Mouse (Mus musculus): Measurements from ENCODE around the gene Gm10778. TPM values are rescaled to one million over a fixed set of nuclear protein-coding genes. Genes with fewer than 3 reads are reported as not detected.
"Not testable (repeated sequence)": the region's sequence is repeated elsewhere in the genome, so short reads cannot be mapped to it uniquely, and the experiment has no call there.

Gene Gm10778
- total RNA-seq, 2 experiments from 2014 or later, result 1.7 to 2.2 TPM

GRCm38 (mm10) chr10:81627836-81628220 lies 21.0 kb upstream of the Gm10778 start:
- DNase-seq, result peak; percentile 55

GRCm38 (mm10) chr10:81628390-81628789 lies 20.5 kb upstream of the Gm10778 start, which contains the start of gene Ankrd24:
Ankrd24 (plus strand) TSS chr10:81628540.
- no peak for DNase-seq

- DNase-seq, result peak; percentile 81
Measured at GRCm38 (mm10) chr10:81633253-81634099, 15.4 kb upstream of the Gm10778 start.

- no peak for DNase-seq
Measured at GRCm38 (mm10) chr10:81636338-81636737, 12.5 kb upstream of the Gm10778 start.

- DNase-seq, result no peak
Measured at GRCm38 (mm10) chr10:81638101-81638500, 10.8 kb upstream of the Gm10778 start.

DNA sequence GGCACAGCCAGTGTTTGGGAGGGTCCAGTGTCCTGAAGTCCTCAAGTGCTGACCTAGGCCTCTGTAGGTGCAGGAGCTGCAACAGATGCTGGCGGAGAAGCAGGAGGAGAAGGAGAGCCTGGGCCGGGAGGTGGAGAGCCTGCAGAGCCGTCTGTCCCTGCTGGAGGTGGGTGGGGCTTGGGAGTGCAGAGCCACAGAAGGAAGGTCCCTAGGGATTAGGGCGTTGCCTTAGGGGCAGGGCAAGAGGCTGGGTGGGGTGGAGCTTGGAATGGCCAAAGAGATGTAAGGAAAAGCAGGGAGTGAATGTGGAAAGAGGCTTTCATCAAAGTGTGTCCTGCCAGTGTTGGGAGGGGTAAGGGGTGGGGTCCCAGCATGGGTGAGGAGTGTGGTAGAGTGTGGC lies 8.0 kb upstream of the Gm10778 start:
- not testable (repeated sequence) for DNase-seq

GRCm38 (mm10) chr10:81641566-81641965 lies 7.3 kb upstream of the Gm10778 start:
- no peak for DNase-seq

- no peak for DNase-seq
Measured at GRCm38 (mm10) chr10:81641978-81642647, 6.7 kb upstream of the Gm10778 start.

DNA sequence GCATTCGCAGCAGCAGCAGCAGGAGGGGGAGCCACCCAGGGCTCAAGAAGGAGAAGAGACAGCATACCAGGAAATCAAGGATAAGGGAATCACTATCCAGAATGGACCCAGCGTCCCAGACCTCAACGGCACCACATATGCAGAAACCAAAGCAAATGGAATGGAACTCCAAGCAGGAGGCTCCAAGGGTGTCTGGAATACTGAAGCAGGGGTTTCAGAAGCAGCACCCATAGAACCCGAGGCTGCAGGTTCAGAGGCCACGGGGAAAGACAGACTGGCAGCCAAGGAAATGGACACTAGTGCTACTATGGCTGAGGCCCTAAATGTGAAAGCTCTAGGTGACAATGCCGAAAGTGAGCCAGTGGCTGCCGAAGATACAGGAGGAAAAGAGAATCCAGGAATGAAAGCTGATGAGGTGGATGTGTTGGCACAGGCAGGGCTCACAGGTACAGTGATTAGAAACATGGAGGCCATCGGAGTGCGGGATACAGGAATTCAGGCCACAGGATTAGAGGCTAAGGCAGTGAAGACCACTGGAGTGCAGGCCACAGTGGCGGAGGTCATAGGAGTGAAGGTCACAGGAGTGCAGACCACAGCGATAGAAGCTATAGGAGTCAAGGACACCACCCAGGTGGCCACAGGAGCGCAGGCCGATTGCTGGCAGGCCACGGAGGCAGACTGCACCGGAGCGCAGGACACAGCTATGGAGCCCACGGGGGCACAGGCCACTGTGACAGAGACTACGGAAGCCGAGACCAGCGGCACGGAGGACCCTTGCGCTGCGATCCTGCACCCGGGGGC lies 6.0 kb upstream of the Gm10778 start:
- DNase-seq, result no peak

DNA sequence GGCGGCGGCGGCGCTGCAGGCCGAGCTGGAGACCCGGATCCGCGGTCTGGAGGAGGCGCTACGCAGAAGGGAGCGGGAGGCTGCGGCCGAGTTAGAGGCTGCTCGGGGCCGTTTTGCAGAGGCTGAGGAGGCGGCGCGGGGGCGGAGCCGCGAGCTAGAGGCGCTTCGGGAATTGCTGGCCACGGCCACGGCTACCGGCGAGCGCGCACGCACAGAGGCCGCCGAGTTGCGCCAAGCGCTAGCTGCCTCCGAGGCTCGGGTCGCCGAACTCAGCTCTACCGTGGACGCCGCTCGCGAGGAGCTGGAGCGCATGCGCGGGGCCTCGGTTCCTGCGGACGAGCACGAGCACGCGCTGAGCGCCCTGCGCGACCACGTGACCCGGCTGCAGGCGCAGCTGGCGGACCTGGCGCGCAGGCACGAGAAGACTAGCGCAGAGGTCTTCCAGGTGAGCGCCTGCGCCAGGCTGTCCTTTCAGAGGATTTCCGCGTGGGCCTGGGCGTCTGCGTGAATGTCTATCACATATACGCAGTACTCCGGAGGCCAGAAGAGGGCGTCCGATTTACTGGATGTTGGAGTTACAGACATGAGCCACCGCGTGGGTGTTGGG lies 5.3 kb upstream of the Gm10778 start:
- peak; percentile 96 for DNase-seq

GRCm38 (mm10) chr10:81644162-81644561 lies 4.7 kb upstream of the Gm10778 start:
- DNase-seq, result no peak

DNA sequence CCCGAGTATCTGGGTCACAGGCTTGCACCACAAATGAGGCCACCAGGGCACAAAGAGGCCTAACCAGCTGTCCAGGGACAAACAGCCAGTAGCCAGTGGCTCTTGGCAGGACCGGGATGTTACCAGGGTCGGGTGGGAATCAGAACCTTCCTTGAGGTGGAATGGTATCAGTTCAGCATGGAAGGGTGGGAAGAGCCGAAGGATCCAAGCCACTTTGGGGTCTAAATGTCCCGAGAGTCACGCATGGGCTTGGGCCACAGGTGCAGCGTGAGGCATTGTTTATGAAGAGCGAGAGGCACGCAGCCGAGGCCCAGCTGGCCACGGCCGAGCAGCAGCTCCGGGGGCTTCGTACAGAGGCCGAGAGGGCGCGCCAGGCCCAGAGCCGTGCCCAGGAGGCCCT lies 4.1 kb upstream of the Gm10778 start:
- DNase-seq, result no peak

GRCm38 (mm10) chr10:81645391-81645790 lies 3.5 kb upstream of the Gm10778 start:
- no peak for DNase-seq

GRCm38 (mm10) chr10:81646015-81646555 lies 2.8 kb upstream of the Gm10778 start:
- no peak for DNase-seq

DNA sequence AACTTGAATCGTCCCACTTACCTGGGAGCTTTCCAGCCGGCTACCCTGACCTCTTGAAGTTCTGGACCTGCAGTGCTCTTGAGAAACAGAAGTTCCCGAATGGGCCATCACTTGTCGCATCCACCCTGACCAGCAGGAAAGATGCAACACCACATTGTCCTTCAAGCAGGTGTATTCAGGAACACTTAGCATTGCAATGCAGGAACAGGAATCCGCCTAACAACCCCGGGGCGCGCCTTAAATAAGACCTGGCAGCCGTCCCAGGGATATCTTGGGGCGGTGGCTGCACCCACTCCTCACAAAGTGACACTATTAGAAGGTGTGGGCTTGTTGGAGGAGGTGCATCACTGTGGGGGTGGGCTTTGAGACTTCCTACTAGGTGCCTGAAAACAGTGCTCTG lies 6.3 kb downstream of the Gm10778 start:
- DNase-seq, result no peak

DNA sequence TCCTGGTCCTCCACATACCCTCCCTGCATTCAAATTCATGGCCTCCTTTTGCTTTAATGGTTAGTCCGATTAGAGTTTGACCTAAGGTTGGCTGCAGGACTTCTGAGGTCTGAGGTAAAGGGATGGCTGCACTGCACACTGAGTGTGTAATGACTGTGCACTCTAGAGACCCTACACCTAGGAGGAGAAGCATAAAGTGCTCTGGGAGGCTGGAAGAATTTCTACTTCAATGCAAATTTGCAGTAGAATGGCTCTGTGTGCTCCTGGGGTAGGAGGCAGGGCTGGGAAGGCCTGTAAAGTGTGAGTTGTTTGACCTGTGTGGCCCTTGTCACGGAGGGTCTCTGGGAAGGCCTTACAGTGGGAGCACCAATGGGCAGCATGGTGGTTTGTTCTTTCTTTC lies 7.3 kb downstream of the Gm10778 start:
- no peak for DNase-seq

- not testable (repeated sequence) for DNase-seq
Measured at GRCm38 (mm10) chr10:81687114-81687513, 38.3 kb downstream of the Gm10778 start.

DNA sequence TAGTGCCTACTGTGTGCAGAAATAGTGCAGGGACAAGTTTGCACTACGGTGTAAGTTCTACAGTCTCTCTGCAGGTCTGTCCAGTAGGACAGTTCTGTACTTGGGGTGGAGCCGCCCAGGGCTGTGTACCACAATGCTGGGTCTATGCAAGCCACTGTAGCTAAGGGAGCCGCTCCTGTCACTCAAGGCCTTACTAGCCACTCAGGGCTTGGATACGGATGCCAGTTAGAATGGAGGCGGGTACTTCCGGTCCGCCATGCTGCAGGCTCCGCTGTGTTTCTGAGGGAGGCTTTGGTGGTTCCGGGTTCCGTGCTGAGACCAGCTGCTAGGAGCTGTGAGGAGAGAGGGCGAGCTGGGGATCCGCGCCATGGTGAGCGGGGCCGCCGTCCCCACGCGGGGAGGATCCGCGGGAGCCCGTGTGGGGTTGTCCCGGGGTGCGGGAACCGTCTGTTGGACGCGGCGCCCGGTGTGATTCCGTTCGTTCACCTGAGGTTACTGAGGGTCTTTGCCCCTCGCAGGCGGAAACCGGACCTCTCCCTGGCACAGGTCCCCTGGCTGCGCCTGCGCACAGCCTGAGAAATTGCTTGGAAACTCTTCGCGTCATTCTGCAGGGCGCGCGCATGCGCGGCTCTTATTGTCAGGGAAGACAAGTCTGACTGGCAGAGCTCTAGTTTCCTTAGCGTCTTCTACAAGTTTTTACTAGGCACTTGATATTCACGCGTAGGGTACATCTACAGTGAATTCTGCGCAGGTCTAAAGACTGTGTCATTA lies 55.9 kb downstream of the Gm10778 start, which contains the start of gene Zfp433:
Gene Zfp433 (plus strand): TSS at position 295 of the 771 bp plus-strand sequence.
- DNase-seq, result not testable (repeated sequence)
